Mouse (Mus musculus) hindbrain, postnatal 0 days (tissue): ENCODE data around the gene Reps1. TPM values are rescaled to one million over a fixed set of nuclear protein-coding genes. Genes with fewer than 3 reads are reported as not detected.
A peak's percentile ranks its signal among the peaks of the same experiment; 100 is the strongest.

Experiments
- ATAC-seq: fragments of 200-750 bp; cut with Nextera tagmentation; 2 replicates; pipeline ENCODE4 v1.8.0; 2017; ENCODE audit warnings: mild to moderate bottlenecking, moderate TSS enrichment, moderate library complexity
- DNase-seq: peaks from one replicate; pipeline ENCODE4 v3.0.0-alpha.2; 2015; ENCODE audit warnings: low spot score
- H3K27ac ChIP-seq: fragments of 300-500 bp; sonication (generic); 2 replicates; pipeline ENCODE4 v1.5.1; 2014; ENCODE audit warnings: mild to moderate bottlenecking
- H3K27me3 ChIP-seq: fragments of 300-500 bp; sonication (generic); 2 replicates; pipeline ENCODE4 v1.6.1; 2014; ENCODE audit warnings: low read length, mixed read lengths; ENCODE audit not compliant: insufficient read depth
- H3K36me3 ChIP-seq: fragments of 300-500 bp; sonication (generic); 2 replicates; pipeline ENCODE4 v1.6.1; 2014; ENCODE audit warnings: low read length, mixed read lengths; ENCODE audit not compliant: insufficient read depth
- H3K4me1 ChIP-seq: fragments of 300-500 bp; sonication (generic); 2 replicates; pipeline ENCODE4 v1.6.1; 2014; ENCODE audit warnings: antibody characterized with exemption, low read length, mixed read lengths; ENCODE audit not compliant: insufficient read depth
- H3K4me2 ChIP-seq: fragments of 300-500 bp; sonication (generic); 2 replicates; pipeline ENCODE4 v1.6.1; 2014; ENCODE audit warnings: low read depth, mild to moderate bottlenecking, low read length, moderate library complexity, mixed read lengths
- H3K4me3 ChIP-seq: fragments of 300-500 bp; sonication (generic); 2 replicates; pipeline ENCODE4 v1.5.1; 2014; ENCODE audit warnings: low read length
- H3K9ac ChIP-seq: fragments of 300-500 bp; sonication (generic); replicated peaks from 2 replicates; pipeline ENCODE4 v1.6.1; 2014; ENCODE audit warnings: mild to moderate bottlenecking, low read length, moderate library complexity, mixed read lengths
- H3K9me3 ChIP-seq: fragments of 300-500 bp; sonication (generic); 2 replicates; pipeline ENCODE4 v1.6.1; 2016; ENCODE audit warnings: low read length, mixed read lengths
- CTCF ChIP-seq: IDR thresholded peaks from 2 replicates; pipeline ENCODE4 v1.5.1; 2016; ENCODE audit warnings: antibody characterized with exemption, control low read depth, low read depth
- WGBS: fragments of 180-500 bp; shearing (Covaris S2); extraction: QIAGEN DNeasy Blood & Tissue Kit; methylation state at CpG from one replicate; pipeline ENCODE4 v1.1.7; 2014; 5-methylcytosine and 5-hydroxymethylcytosine counted together
- polyA plus RNA-seq: library from polyadenylated mRNA; unstranded; fragments of >200 nt; fragmentation: Nextera tagmentation; extraction: Ambion mirVana; gene quantifications from 2 replicates; pipeline ENCODE4 v1.2.1, GENCODE M21; 2015
- total RNA-seq: library from RNA; depleted of rRNA; stranded (reverse); fragments of >200 nt; gene quantifications from 2 replicates; pipeline ENCODE4 v1.2.3, GENCODE M21; 2014

Reps1 gene
- total and polyA plus RNA-seq, 2 experiments from 2014 or later = 21.1 to 69.5 TPM

DNA sequence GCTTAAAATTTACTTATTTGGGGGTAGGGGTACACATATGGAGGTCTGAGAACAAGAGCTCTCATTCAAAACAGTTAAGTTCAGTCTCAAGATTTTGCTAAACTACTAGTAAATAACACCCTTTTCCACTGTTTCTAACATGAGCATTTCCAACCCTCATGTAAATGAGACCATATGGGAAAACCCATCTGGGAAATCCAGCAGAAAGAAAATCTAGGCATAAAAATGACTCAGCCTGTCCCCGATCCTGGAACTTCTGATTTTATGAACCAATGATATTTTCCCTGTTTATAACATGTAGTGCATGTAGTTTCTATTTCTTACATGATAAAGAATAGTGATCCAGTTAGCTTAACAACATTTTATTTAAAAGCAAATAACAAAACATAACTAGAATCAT is 34.8 kb upstream of the Reps1 start:
- Histone ChIP-seq H3K27me3 (no peaks in the 10 kb centered on the region), H3K36me3 (no peaks in the 10 kb centered on the region), H3K4me3 (no peak overlapping the region), H3K4me2 (no peak overlapping the region), H3K27ac (no peak overlapping the region), H3K4me1 (peaks cover 5% of the 10 kb centered on the region; the same call in 1 of the 2 replicates), H3K9me3 (no peaks in the 10 kb centered on the region), H3K9ac (no peak overlapping the region)
- ATAC-seq (no peak), DNase-seq (no peak)
- WGBS = 49% methylated on average over 1 of the region's 1 CpGs
- no peak for TF ChIP-seq CTCF

GRCm38 (mm10) chr10:18021576-18022311 is 33.9 kb upstream of the Reps1 start:
- Histone ChIP-seq H3K9ac (peak overlapping the region; percentile 80), H3K9me3 (no peaks in the 10 kb centered on the region), H3K27ac (peak overlapping the region; percentile 94), H3K36me3 (no peaks in the 10 kb centered on the region), H3K4me1 (peaks cover 5% of the 10 kb centered on the region; the same call in 1 of the 2 replicates), H3K4me3 (peak overlapping the region; percentile 75), H3K27me3 (no peaks in the 10 kb centered on the region), H3K4me2 (peak overlapping the region; percentile 67)
- ATAC-seq (peak; percentile 41), DNase-seq (peak; percentile 8)
- 24% methylated on average over 14 of the region's 14 CpGs for WGBS
- no peak for TF ChIP-seq CTCF

GRCm38 (mm10) chr10:18022312-18022711 is 33.3 kb upstream of the Reps1 start:
- DNase-seq (peak; percentile 80), ATAC-seq (peak; percentile 81)
- 0% methylated on average over 21 of the region's 21 CpGs for WGBS
- TF ChIP-seq CTCF = no peak
- H3K4me3 ChIP-seq = peak overlapping the region; percentile 75
- H3K27me3 ChIP-seq = no peaks in the 10 kb centered on the region
- no peaks in the 10 kb centered on the region for H3K9me3 ChIP-seq
- H3K9ac ChIP-seq = peak overlapping the region; percentile 80
- H3K36me3 ChIP-seq = no peaks in the 10 kb centered on the region
- H3K27ac ChIP-seq = peak overlapping the region; percentile 94
- peak overlapping the region; percentile 67 for H3K4me2 ChIP-seq
- peaks cover 5% of the 10 kb centered on the region; the same call in 1 of the 2 replicates for H3K4me1 ChIP-seq

DNA sequence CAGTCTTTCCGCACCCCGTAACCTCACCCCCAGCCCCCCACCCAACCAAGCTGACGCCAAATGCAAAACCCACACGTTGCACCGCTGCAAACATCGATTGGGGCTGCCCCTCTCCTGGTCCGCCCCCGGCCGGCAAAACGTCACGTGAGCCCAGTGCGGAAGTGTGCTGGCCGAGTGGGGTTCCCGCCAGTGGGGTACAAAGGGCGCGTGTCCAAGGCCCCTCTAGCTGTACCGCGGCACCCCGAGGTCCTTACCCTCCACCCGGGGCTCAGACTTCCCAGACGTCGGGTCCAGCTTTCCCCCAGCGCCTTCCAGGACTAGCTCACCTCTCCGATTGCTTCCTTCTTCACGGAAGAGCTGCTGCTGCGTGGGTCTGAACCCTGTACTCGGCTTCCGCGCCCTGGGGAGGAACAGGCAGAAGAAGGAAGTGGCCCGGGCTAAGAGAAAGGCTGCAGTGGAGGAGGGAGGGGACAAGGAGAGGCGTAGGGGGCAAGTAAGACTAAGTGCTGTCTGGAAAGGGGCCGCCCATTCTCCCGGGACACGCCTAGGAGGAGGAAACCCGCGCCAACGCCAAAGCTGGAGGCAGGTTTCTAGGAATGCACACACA is 32.8 kb upstream of the Reps1 start, which contains the start of gene Abracl:
Gene Abracl (minus strand): TSS at position 548 of the 607 bp plus-strand sequence.
- TF ChIP-seq CTCF = peak; percentile 53
- Histone ChIP-seq H3K4me1 (peaks cover 5% of the 10 kb centered on the region; the same call in 1 of the 2 replicates), H3K4me3 (peak within 1 kb of the TSS; percentile 75), H3K4me2 (peak within 1 kb of the TSS; percentile 67), H3K36me3 (no peaks in the 10 kb centered on the region), H3K9ac (peak within 1 kb of the TSS; percentile 80), H3K27ac (peak within 1 kb of the TSS; percentile 94), H3K27me3 (no peaks in the 10 kb centered on the region), H3K9me3 (no peaks in the 10 kb centered on the region)
- WGBS = under 1% methylated on average over 37 of the region's 37 CpGs
- DNase-seq (peak; percentile 75), ATAC-seq (peak; percentile 94)

DNA sequence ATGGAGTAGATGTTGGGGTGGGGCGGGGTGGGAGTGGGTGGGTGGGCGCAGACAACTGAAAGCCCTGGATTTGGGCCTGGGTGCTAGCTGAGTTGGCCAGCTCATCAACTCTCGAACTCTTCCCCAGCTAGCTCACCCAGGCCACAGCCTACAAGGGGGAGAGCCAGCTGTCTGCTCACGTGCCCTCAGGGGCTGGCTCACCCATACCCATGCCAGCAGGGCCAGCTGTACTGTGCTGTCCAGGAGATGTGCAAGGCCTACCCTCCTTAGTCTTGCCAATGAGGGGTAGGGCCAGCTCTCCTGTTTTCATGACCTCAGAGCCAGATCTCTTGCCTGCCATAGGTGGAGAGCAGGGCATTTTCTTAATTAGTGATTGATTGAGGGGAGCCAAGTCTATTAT is 21.3 kb upstream of the Reps1 start:
- no peak overlapping the region for H3K4me3 ChIP-seq
- H3K27ac ChIP-seq = no peak overlapping the region
- DNase-seq = no peak
- peak; percentile 51; the same call in 1 of the 2 replicates for ATAC-seq
- no peak overlapping the region for H3K4me2 ChIP-seq
- H3K9ac ChIP-seq = no peak overlapping the region
- 78% methylated on average over 4 of the region's 4 CpGs for WGBS
- no peaks in the 10 kb centered on the region for H3K9me3 ChIP-seq
- H3K4me1 ChIP-seq = no peaks in the 10 kb centered on the region
- TF ChIP-seq CTCF = no peak
- no peaks in the 10 kb centered on the region for H3K36me3 ChIP-seq
- H3K27me3 ChIP-seq = no peaks in the 10 kb centered on the region

- Histone ChIP-seq H3K4me3 (no peak overlapping the region), H3K4me2 (no peak overlapping the region), H3K27me3 (no peaks in the 10 kb centered on the region), H3K4me1 (no peaks in the 10 kb centered on the region), H3K36me3 (no peaks in the 10 kb centered on the region), H3K9me3 (no peaks in the 10 kb centered on the region), H3K27ac (no peak overlapping the region), H3K9ac (no peak overlapping the region)
- DNase-seq (no peak), ATAC-seq (no peak)
- WGBS = 73% methylated on average over 5 of the region's 5 CpGs
- TF ChIP-seq CTCF = no peak
Observed at GRCm38 (mm10) chr10:18036849-18037248, 18.8 kb upstream of the Reps1 start.

DNA sequence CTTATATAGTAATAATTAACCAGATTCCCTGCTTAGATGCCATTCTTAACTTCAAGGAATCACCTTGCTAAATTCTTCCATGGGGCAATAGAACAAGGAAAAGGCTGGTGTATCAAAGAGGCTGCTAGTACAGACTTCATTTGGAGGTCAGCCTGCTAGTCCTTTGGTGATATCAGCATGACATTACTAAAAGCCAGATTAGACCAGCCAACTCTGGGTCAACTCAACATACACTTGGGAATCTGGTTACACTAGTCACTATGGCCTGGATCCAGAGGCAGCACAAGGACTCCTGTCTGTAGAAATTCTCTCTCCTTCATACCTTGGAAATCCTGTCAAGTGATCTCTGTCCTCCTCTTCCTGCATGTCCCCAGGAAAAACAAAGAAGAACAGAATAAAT is 9.3 kb upstream of the Reps1 start:
- no peak overlapping the region for H3K4me2 ChIP-seq
- H3K4me3 ChIP-seq = no peak overlapping the region
- H3K4me1 ChIP-seq = no peaks in the 10 kb centered on the region
- H3K9me3 ChIP-seq = no peaks in the 10 kb centered on the region
- H3K27ac ChIP-seq = no peak overlapping the region
- H3K27me3 ChIP-seq = no peaks in the 10 kb centered on the region
- no peak for DNase-seq
- no peaks in the 10 kb centered on the region for H3K36me3 ChIP-seq
- H3K9ac ChIP-seq = no peak overlapping the region
- TF ChIP-seq CTCF = no peak
- no peak for ATAC-seq
